In genomic region chr10:24836366-24837038, GRCm38 (mm10) we compare ENCODE assay signal across 9 mouse cellular contexts. TPM values are rescaled to one million over a fixed set of nuclear protein-coding genes. Genes with fewer than 3 reads are reported as not detected.
DNase-seq lines count a peak whose midpoint lies in the region; ATAC-seq lines count a peak whose summit lies in the region.
"Had no signal": no experiment of that assay in that cellular context is flagged by ENCODE, and none has a peak within 500 bp of the region (broad histone marks: within the 10 kb centered on the region; RNA-seq: fewer than 3 reads in every experiment).

No protein-coding gene starts in this region.

- H3K9ac ChIP-seq in heart, embryonic 13.5 days: no peak overlapping the region
- H3K9ac ChIP-seq in embryonic facial prominence, embryonic 14.5 days (ENCODE audit: low read depth, low read length): no peak overlapping the region
- H3K9ac ChIP-seq in intestine, embryonic 14.5 days (ENCODE audit: low read length): no peak overlapping the region
- H3K9ac ChIP-seq in neural tube, embryonic 11.5 days (ENCODE audit: low read length): peak overlapping the region; percentile 32; the same call in 1 of the 2 replicates

- intact Hi-C loops in heart, postnatal 25 days (cut with DNase I): no loop called here

- no peaks in the 10 kb centered on the region for H3K36me3 ChIP-seq in heart, embryonic 13.5 days
- H3K36me3 ChIP-seq in embryonic facial prominence, embryonic 14.5 days (ENCODE audit: control insufficient read depth, insufficient read depth, low read length): no peaks in the 10 kb centered on the region
- H3K36me3 ChIP-seq in intestine, embryonic 14.5 days (ENCODE audit: control insufficient read depth, insufficient read depth, low read length): no peaks in the 10 kb centered on the region
- no peaks in the 10 kb centered on the region for H3K36me3 ChIP-seq in neural tube, embryonic 11.5 days (ENCODE audit: control insufficient read depth, insufficient read depth, low read length)

- H3K27me3 ChIP-seq in heart, embryonic 13.5 days (replicated peaks): no peaks in the 10 kb centered on the region
- H3K27me3 ChIP-seq in embryonic facial prominence, embryonic 14.5 days (replicated peaks; ENCODE audit: control insufficient read depth, insufficient read depth, low read length): no peaks in the 10 kb centered on the region
- no peaks in the 10 kb centered on the region for H3K27me3 ChIP-seq in intestine, embryonic 14.5 days (replicated peaks; ENCODE audit: control insufficient read depth, insufficient read depth, low read length)
- no peaks in the 10 kb centered on the region for H3K27me3 ChIP-seq in neural tube, embryonic 11.5 days (ENCODE audit: control insufficient read depth, insufficient read depth, low read length)

- ATAC-seq in heart, embryonic 13.5 days (ENCODE audit: extremely low read depth, insufficient number of reproducible peaks, low FRiP score, low TSS enrichment): no peak
- no peak for ATAC-seq in embryonic facial prominence, embryonic 14.5 days (ENCODE audit: low read depth)
- ATAC-seq in intestine, embryonic 14.5 days (replicated peaks; ENCODE audit: low FRiP score, low TSS enrichment, low read depth): no peak
- ATAC-seq in neural tube, embryonic 11.5 days (ENCODE audit: insufficient read depth, low FRiP score, low TSS enrichment): peak; percentile 69

- H3K4me1 ChIP-seq in heart, embryonic 13.5 days: peaks cover 22% of the 10 kb centered on the region
- H3K4me1 ChIP-seq in embryonic facial prominence, embryonic 14.5 days (ENCODE audit: control insufficient read depth, insufficient read depth, low read length): peaks cover 19% of the 10 kb centered on the region
- 0 out of 2 replicates have a peak, but pooled peaks cover 8% of the 10 kb centered on the region for H3K4me1 ChIP-seq in intestine, embryonic 14.5 days (replicated peaks; ENCODE audit: control insufficient read depth, insufficient read depth, low read length)
- peaks cover 13% of the 10 kb centered on the region for H3K4me1 ChIP-seq in neural tube, embryonic 11.5 days (ENCODE audit: control insufficient read depth, insufficient read depth, low read length)

- 53% methylated on average over 4 of the region's 4 CpGs for WGBS in heart, embryonic 13.5 days
- WGBS in embryonic facial prominence, embryonic 14.5 days: 26% methylated on average over 4 of the region's 4 CpGs
- 63% methylated on average over 4 of the region's 4 CpGs for WGBS in intestine, embryonic 14.5 days
- WGBS in neural tube, embryonic 11.5 days: 67% methylated on average over 4 of the region's 4 CpGs

- H3K27ac ChIP-seq in heart, embryonic 13.5 days (replicated peaks): no peak overlapping the region
- peak overlapping the region; percentile 54; the same call in 1 of the 2 replicates for H3K27ac ChIP-seq in embryonic facial prominence, embryonic 14.5 days (replicated peaks; ENCODE audit: low read depth, low read length)
- peak overlapping the region; percentile 25; the same call in 1 of the 2 replicates for H3K27ac ChIP-seq in intestine, embryonic 14.5 days (ENCODE audit: low read depth)
- H3K27ac ChIP-seq in neural tube, embryonic 11.5 days (ENCODE audit: low read depth, low read length): no peak overlapping the region
- H3K27ac ChIP-seq: left cerebral cortex, adult 2 months had no signal

- no peaks in the 10 kb centered on the region for H3K9me3 ChIP-seq in heart, embryonic 13.5 days
- no peaks in the 10 kb centered on the region for H3K9me3 ChIP-seq in embryonic facial prominence, embryonic 14.5 days (ENCODE audit: control insufficient read depth, low read length)
- H3K9me3 ChIP-seq in intestine, embryonic 14.5 days (ENCODE audit: control insufficient read depth, low read length): 0 out of 2 replicates have a peak, but pooled peaks cover 3% of the 10 kb centered on the region
- no peaks in the 10 kb centered on the region for H3K9me3 ChIP-seq in neural tube, embryonic 11.5 days (ENCODE audit: control insufficient read depth, low read length)

- peak overlapping the region; percentile 33 for H3K4me3 ChIP-seq in heart, embryonic 13.5 days
- no peak overlapping the region for H3K4me3 ChIP-seq in embryonic facial prominence, embryonic 14.5 days (ENCODE audit: low read depth, low read length)
- H3K4me3 ChIP-seq in intestine, embryonic 14.5 days (ENCODE audit: low read depth, low read length): no peak overlapping the region
- no peak overlapping the region for H3K4me3 ChIP-seq in neural tube, embryonic 11.5 days (ENCODE audit: low read depth, low read length)
- H3K4me3 ChIP-seq: left cerebral cortex, adult 2 months had no signal

- no peak for DNase-seq in heart, postnatal 25 days (ENCODE audit: low spot score)
- DNase-seq in embryonic facial prominence, embryonic 14.5 days (ENCODE audit: low spot score): no peak
- DNase-seq in intestine, embryonic 14.5 days (ENCODE audit: low spot score): no peak
- DNase-seq in neural tube, embryonic 11.5 days (ENCODE audit: low spot score): no peak
- DNase-seq in natural killer cell, adult 2 months (ENCODE audit: low spot score in 2 of 2): no peak
- no peak for DNase-seq in frontal cortex, adult 2 months (ENCODE audit: extremely low spot score in 1 of 2, low spot score in 1 of 2)
- DNase-seq in adrenal gland, postnatal 14 days: no peak

- H3K4me2 ChIP-seq in heart, embryonic 13.5 days: peak overlapping the region; percentile 61
- peak overlapping the region; percentile 51 for H3K4me2 ChIP-seq in embryonic facial prominence, embryonic 14.5 days (ENCODE audit: low read depth, low read length)
- H3K4me2 ChIP-seq in intestine, embryonic 14.5 days (ENCODE audit: low read length): peak overlapping the region; percentile 36
- H3K4me2 ChIP-seq in neural tube, embryonic 11.5 days (ENCODE audit: low read depth): peak overlapping the region; percentile 35

RNA-seq across cellular contexts. Expression of gene Enpp3, which starts 6.1 kb away (rescaled TPM):
- polyA plus RNA-seq in heart, embryonic 13.5 days (2015; fragmentation: Nextera tagmentation; extraction: Ambion mirVana): 1.7 and 2.1 TPM in 2 replicates
- total RNA-seq in heart, postnatal 25 days (2021): 1 to 10 TPM; 2.9 to 4.7 TPM
- polyA plus RNA-seq in embryonic facial prominence, embryonic 14.5 days (2014; fragmentation: Nextera tagmentation; extraction: Ambion mirVana): 7.2 and 7.7 TPM in 2 replicates
- 9.3 and 10.9 TPM in 2 replicates for polyA plus RNA-seq in intestine, embryonic 14.5 days (2014; fragmentation: Nextera tagmentation; extraction: Ambion mirVana)
- polyA plus RNA-seq in neural tube, embryonic 11.5 days (2014; fragmentation: Nextera tagmentation; extraction: Ambion mirVana): 7.2 and 10.2 TPM in 2 replicates
- 0.57 and 0.94 TPM in 2 replicates for polyA plus RNA-seq in frontal cortex, adult 2 months (2012; rRNA removed)
- total RNA-seq in adrenal gland, postnatal 14 days (2021): 5.4 and 9.4 TPM in 2 replicates

RNA-seq across cellular contexts. Expression of gene Med23, which starts 33.3 kb away (rescaled TPM):
- polyA plus RNA-seq in heart, embryonic 13.5 days (2015; fragmentation: Nextera tagmentation; extraction: Ambion mirVana): 11.7 and 13.0 TPM in 2 replicates
- 10 to 100 TPM; 14.7 to 15.6 TPM for total RNA-seq in heart, postnatal 25 days (2021)
- polyA plus RNA-seq in embryonic facial prominence, embryonic 14.5 days (2014; fragmentation: Nextera tagmentation; extraction: Ambion mirVana): 17.7 and 24.3 TPM in 2 replicates
- polyA plus RNA-seq in intestine, embryonic 14.5 days (2014; fragmentation: Nextera tagmentation; extraction: Ambion mirVana): 22.6 and 26.6 TPM in 2 replicates
- polyA plus RNA-seq in neural tube, embryonic 11.5 days (2014; fragmentation: Nextera tagmentation; extraction: Ambion mirVana): 31.4 and 32.9 TPM in 2 replicates
- 33.5 and 38.7 TPM in 2 replicates for polyA plus RNA-seq in frontal cortex, adult 2 months (2012; rRNA removed)
- total RNA-seq in adrenal gland, postnatal 14 days (2021): 22.3 and 26.7 TPM in 2 replicates

Comparison
In these comparisons a context has a peak if more than half of its experiments do, and no peak if none do; other contexts are left out.
1. H3K27ac ChIP-seq: peak in embryonic facial prominence, embryonic 14.5 days (single experiment) and intestine, embryonic 14.5 days (single experiment); none in heart, embryonic 13.5 days (single experiment) and neural tube, embryonic 11.5 days (single experiment).
2. Peak in every context shown above with its lines, with median percentiles within 50 percentile points of each other: H3K4me2 ChIP-seq.